Mouse (Mus musculus): ENCODE results near the gene Trp53i11. TPM values are rescaled to one million over a fixed set of nuclear protein-coding genes. Genes with fewer than 3 reads are reported as not detected.
A peak's percentile ranks its signal among the peaks of the same experiment; 100 is the strongest.

Gene Trp53i11
- total RNA-seq, 1 experiment from 2014 or later: 24.9 TPM

GRCm38 (mm10) chr2:93217015-93217414, 29.7 kb downstream of the Trp53i11 start:
- ATAC-seq (replicated peaks in 1 of 2; ENCODE audit: insufficient read depth in 1 of 2, low FRiP score in 2 of 2, low TSS enrichment in 1 of 2, low read depth in 1 of 2, poor library complexity in 2 of 2, severe bottlenecking in 2 of 2): peak; percentile 72 to 74

- no peak for ATAC-seq (replicated peaks in 1 of 2; ENCODE audit: insufficient read depth in 1 of 2, low FRiP score in 2 of 2, low TSS enrichment in 1 of 2, low read depth in 1 of 2, poor library complexity in 2 of 2, severe bottlenecking in 2 of 2)
These were observed 31.1 kb downstream of the Trp53i11 start for GRCm38 (mm10) chr2:93218353-93218990.

DNA sequence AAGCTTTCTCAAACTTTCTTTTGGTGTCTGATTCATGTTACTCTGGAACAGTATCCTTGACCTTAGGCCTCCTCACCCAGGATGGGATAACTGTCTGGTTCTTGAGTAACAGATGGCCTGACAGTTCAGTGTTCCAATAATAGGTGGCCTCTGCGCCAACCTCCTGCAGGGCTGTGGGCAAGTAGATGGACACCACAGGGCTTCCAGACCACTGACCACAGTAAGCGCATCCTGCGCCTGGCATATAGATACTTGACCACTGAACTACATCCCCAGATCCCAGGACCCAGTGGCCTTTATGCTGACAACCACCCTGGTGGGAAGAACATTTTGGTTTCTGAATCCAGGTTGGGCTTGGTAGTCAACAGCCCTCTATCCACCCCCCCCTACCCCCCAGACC, 32.2 kb downstream of the Trp53i11 start:
- no peak for ATAC-seq (replicated peaks in 1 of 2; ENCODE audit: insufficient read depth in 1 of 2, low FRiP score in 2 of 2, low TSS enrichment in 1 of 2, low read depth in 1 of 2, poor library complexity in 2 of 2, severe bottlenecking in 2 of 2)

- ATAC-seq (replicated peaks in 1 of 2; ENCODE audit: insufficient read depth in 1 of 2, low FRiP score in 2 of 2, low TSS enrichment in 1 of 2, low read depth in 1 of 2, poor library complexity in 2 of 2, severe bottlenecking in 2 of 2): no peak
These were observed 33.1 kb downstream of the Trp53i11 start for GRCm38 (mm10) chr2:93220447-93220846.

- no peak for ATAC-seq (replicated peaks in 1 of 2; ENCODE audit: insufficient read depth in 1 of 2, low FRiP score in 2 of 2, low TSS enrichment in 1 of 2, low read depth in 1 of 2, poor library complexity in 2 of 2, severe bottlenecking in 2 of 2)
These were observed 36.1 kb downstream of the Trp53i11 start for GRCm38 (mm10) chr2:93223463-93223862.

- ATAC-seq (replicated peaks in 1 of 2; ENCODE audit: insufficient read depth in 1 of 2, low FRiP score in 2 of 2, low TSS enrichment in 1 of 2, low read depth in 1 of 2, poor library complexity in 2 of 2, severe bottlenecking in 2 of 2): peak; percentile 46 to 78; a peak in 3 of 4 replicates
These were observed 39.6 kb downstream of the Trp53i11 start for GRCm38 (mm10) chr2:93226606-93227595.

- no peak for ATAC-seq (replicated peaks in 1 of 2; ENCODE audit: insufficient read depth in 1 of 2, low FRiP score in 2 of 2, low TSS enrichment in 1 of 2, low read depth in 1 of 2, poor library complexity in 2 of 2, severe bottlenecking in 2 of 2)
These were observed 40.5 kb downstream of the Trp53i11 start for GRCm38 (mm10) chr2:93227713-93228479.

DNA sequence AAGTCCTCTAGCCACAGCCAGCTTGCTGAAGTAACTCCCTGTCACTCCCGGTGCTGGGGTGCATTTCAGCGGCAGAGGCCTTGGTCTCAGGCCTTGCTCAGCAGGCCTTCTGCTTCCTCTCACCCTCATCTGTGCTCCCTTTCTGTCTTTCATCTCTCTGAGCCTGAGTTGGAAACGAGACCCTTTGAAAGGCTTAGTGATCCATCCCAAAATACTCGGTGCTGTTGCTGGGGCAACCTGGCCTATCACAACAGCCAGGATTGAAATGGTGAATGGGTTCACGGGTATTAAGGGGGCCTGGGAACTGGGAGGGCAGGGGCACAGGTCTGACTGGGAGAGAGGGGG, 41.1 kb downstream of the Trp53i11 start:
- ATAC-seq (replicated peaks in 1 of 2; ENCODE audit: insufficient read depth in 1 of 2, low FRiP score in 2 of 2, low TSS enrichment in 1 of 2, low read depth in 1 of 2, poor library complexity in 2 of 2, severe bottlenecking in 2 of 2): no peak

- 0 out of 4 replicates have a peak, but pooled peaks have one; percentile 14 to 24 for ATAC-seq (replicated peaks in 1 of 2; ENCODE audit: insufficient read depth in 1 of 2, low FRiP score in 2 of 2, low TSS enrichment in 1 of 2, low read depth in 1 of 2, poor library complexity in 2 of 2, severe bottlenecking in 2 of 2)
These were observed 44.8 kb downstream of the Trp53i11 start for GRCm38 (mm10) chr2:93232141-93232540.

DNA sequence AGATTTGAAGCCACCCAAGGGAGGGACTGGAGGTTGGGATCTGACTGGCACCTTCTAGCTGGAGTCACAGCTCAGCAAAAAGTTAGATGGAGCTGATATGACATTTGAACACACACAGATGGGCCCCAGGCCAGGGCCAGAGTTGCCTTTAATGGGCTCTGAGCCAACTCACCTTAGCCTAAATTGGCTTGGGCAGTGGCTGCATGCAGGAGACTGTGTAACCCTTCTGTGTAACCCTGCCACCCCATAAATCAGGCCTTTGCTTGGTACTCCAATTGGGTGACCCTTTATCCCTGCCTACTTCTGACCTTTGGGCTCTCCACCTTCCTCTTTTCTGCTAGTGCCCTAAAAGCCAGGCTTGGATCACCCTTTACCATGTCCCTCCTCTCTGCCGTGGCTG, 49.7 kb downstream of the Trp53i11 start:
- no peak for ATAC-seq (replicated peaks in 1 of 2; ENCODE audit: insufficient read depth in 1 of 2, low FRiP score in 2 of 2, low TSS enrichment in 1 of 2, low read depth in 1 of 2, poor library complexity in 2 of 2, severe bottlenecking in 2 of 2)

DNA sequence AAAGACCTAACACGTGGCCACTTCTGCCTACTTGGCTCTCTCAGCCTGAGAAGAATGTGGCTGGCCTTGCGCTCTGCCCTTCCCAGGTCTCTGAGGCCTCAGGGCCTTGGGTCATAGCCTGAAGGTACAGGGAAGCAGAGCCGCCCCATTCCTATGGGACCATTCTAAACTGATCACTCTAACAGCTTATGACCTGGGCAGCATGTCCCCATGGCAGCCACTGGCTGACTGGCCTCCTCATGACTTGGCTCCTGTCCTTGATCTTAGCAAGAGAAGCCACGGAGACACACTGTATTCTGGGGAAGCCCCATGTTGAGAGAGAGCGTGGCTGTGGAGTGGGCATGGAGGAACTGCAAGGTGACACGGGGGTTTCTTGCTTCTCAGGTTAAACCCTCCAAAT, 51.5 kb downstream of the Trp53i11 start:
- no peak for ATAC-seq (replicated peaks in 1 of 2; ENCODE audit: insufficient read depth in 1 of 2, low FRiP score in 2 of 2, low TSS enrichment in 1 of 2, low read depth in 1 of 2, poor library complexity in 2 of 2, severe bottlenecking in 2 of 2)

- ATAC-seq (replicated peaks in 1 of 2; ENCODE audit: insufficient read depth in 1 of 2, low FRiP score in 2 of 2, low TSS enrichment in 1 of 2, low read depth in 1 of 2, poor library complexity in 2 of 2, severe bottlenecking in 2 of 2): no peak
These were observed 54.8 kb downstream of the Trp53i11 start for GRCm38 (mm10) chr2:93242166-93242565.

DNA sequence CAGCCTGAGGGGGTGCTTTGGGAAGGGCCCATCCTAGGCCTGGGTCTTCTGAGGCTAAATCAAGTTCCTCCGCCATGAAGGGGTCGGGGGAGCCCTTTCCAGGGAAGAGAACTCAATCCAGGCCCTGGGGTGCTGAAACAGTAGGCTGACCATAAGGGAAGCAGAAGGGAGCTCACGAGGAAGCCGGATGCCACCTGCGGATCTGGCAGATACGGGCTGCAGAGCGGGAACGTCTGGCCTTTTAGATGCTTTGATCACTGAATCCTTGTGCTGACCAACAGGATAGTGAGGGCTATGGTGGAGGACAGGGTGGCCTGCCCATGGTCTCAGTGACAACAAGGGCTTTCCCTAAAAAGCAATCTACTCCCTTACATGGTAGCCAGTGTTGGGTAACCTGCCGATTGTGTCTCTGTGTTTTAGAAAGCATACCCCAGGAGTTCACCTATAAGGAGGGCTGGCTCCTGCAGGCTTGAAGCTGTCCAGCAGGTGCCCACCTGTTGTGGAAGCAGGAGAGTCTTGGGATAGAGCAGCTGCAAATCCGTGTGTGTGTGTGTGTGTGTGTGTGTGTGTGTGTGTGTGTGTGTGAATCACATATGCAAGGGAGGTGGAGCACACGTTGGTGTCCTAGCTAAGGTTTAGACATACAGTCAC, 56.2 kb downstream of the Trp53i11 start:
- ATAC-seq (replicated peaks in 1 of 2; ENCODE audit: insufficient read depth in 1 of 2, low FRiP score in 2 of 2, low TSS enrichment in 1 of 2, low read depth in 1 of 2, poor library complexity in 2 of 2, severe bottlenecking in 2 of 2): no peak

DNA sequence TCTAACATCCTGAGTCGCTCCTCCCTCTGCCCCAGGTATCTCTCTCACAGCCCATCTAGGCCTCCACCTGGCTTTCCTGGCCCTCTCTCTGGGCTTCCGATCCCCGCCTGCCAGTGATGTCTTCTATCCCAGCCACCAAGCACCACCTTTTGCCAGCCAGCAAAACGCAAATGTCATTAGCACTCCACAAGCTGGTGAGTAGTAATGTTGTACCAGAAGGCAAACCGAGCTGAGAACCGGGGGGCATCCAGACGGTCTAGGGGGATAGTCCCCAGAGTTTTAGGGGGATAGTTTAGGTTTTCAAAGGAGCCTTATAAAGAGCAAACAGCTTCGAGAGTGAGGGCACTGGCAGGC, 56.7 kb downstream of the Trp53i11 start:
- ATAC-seq (replicated peaks in 1 of 2; ENCODE audit: insufficient read depth in 1 of 2, low FRiP score in 2 of 2, low TSS enrichment in 1 of 2, low read depth in 1 of 2, poor library complexity in 2 of 2, severe bottlenecking in 2 of 2): no peak

- no peak for ATAC-seq (replicated peaks in 1 of 2; ENCODE audit: insufficient read depth in 1 of 2, low FRiP score in 2 of 2, low TSS enrichment in 1 of 2, low read depth in 1 of 2, poor library complexity in 2 of 2, severe bottlenecking in 2 of 2)
These were observed 61.7 kb downstream of the Trp53i11 start for GRCm38 (mm10) chr2:93249058-93249457.

- no peak for ATAC-seq (replicated peaks in 1 of 2; ENCODE audit: insufficient read depth in 1 of 2, low FRiP score in 2 of 2, low TSS enrichment in 1 of 2, low read depth in 1 of 2, poor library complexity in 2 of 2, severe bottlenecking in 2 of 2)
These were observed 63.3 kb downstream of the Trp53i11 start for GRCm38 (mm10) chr2:93250611-93251010.
